Mouse (Mus musculus) cortical plate, adult 2 months (tissue): Measurements from ENCODE around the gene Farp1.

Experiments used
- CTCF ChIP-seq: fragments of 200-500 bp; IDR thresholded peaks from 2 replicates; pipeline ENCODE4 v1.5.1; 2011; ENCODE audit warnings: mild to moderate bottlenecking, control low read depth, low read length; ENCODE audit not compliant: insufficient read depth; ENCODE audit errors: extremely low read depth
- POLR2A ChIP-seq: fragments of 200-500 bp; IDR thresholded peaks from 2 replicates; pipeline ENCODE4 v1.6.1; 2011; ENCODE audit warnings: mild to moderate bottlenecking, low read length, control low read depth; ENCODE audit not compliant: insufficient read depth; ENCODE audit errors: extremely low read depth

- no peak for TF ChIP-seq CTCF
- TF ChIP-seq POLR2A: no peak
Observed at GRCm38 (mm10) chr14:121263912-121264311, 228.9 kb downstream of the Farp1 start.
